Mouse (Mus musculus) forebrain, embryonic 12.5 days (tissue): Measurements from ENCODE around the gene Bcl2l11. TPM values are rescaled to one million over a fixed set of nuclear protein-coding genes. Genes with fewer than 3 reads are reported as not detected.
A peak's percentile ranks its signal among the peaks of the same experiment; 100 is the strongest.

Experiments used
- ATAC-seq: fragments of 200-750 bp; cut with Nextera tagmentation; 2 replicates; pipeline ENCODE4 v1.8.0; 2017; ENCODE audit warnings: moderate TSS enrichment; ENCODE audit not compliant: low FRiP score
- H3K27ac ChIP-seq: fragments of 300-500 bp; sonication (generic); 2 replicates; pipeline ENCODE4 v1.5.1; 2016; ENCODE audit warnings: mild to moderate bottlenecking
- H3K27me3 ChIP-seq: fragments of 300-500 bp; sonication (generic); 2 replicates; pipeline ENCODE4 v1.6.1; 2016; ENCODE audit warnings: mild to moderate bottlenecking
- H3K36me3 ChIP-seq: fragments of 300-500 bp; sonication (generic); replicated peaks from 2 replicates; pipeline ENCODE4 v1.6.1; 2016; ENCODE audit warnings: mild to moderate bottlenecking
- H3K4me1 ChIP-seq: fragments of 300-500 bp; sonication (generic); 2 replicates; pipeline ENCODE4 v1.6.1; 2016
- H3K4me2 ChIP-seq: fragments of 300-500 bp; sonication (generic); 2 replicates; pipeline ENCODE4 v1.6.1; 2016; ENCODE audit warnings: mild to moderate bottlenecking, moderate library complexity
- H3K4me3 ChIP-seq: fragments of 300-500 bp; sonication (generic); replicated peaks from 2 replicates; pipeline ENCODE4 v1.5.1; 2016; ENCODE audit warnings: mild to moderate bottlenecking
- H3K9ac ChIP-seq: fragments of 300-500 bp; sonication (generic); 2 replicates; pipeline ENCODE4 v1.6.1; 2016; ENCODE audit warnings: mild to moderate bottlenecking
- H3K9me3 ChIP-seq: fragments of 300-500 bp; sonication (generic); 2 replicates; pipeline ENCODE4 v1.6.1; 2016
- WGBS: fragments of 180-500 bp; shearing (Covaris S2); methylation state at CpG from one replicate; pipeline ENCODE4 v1.1.7; 2016; 5-methylcytosine and 5-hydroxymethylcytosine counted together
- polyA plus RNA-seq: library from polyadenylated mRNA; unstranded; fragments of >200 nt; fragmentation: Nextera tagmentation; extraction: Ambion mirVana; gene quantifications from 2 replicates; pipeline ENCODE4 v1.2.1, GENCODE M21; 2016

The Bcl2l11 gene
- polyA plus RNA-seq: 18.8 and 19.6 TPM in 2 replicates

- Histone ChIP-seq H3K9ac (peak within 1 kb of the TSS; percentile 74), H3K36me3 (peaks cover 4% of the 10 kb centered on the region; the same call in 1 of the 2 replicates), H3K4me2 (peak within 1 kb of the TSS; percentile 98), H3K4me1 (peaks cover 48% of the 10 kb centered on the region), H3K27me3 (peaks cover 46% of the 10 kb centered on the region), H3K4me3 (peak within 1 kb of the TSS; percentile 74), H3K27ac (peak within 1 kb of the TSS; percentile 86), H3K9me3 (no peaks in the 10 kb centered on the region)
- peak; percentile 84 for ATAC-seq
- under 1% methylated on average over 72 of the region's 76 CpGs for WGBS
Observed at GRCm38 (mm10) chr2:128125635-128126470, at the start of gene Bcl2l11. Gene Bcl2l11, plus strand, starts transcription at chr2:128126038.

DNA sequence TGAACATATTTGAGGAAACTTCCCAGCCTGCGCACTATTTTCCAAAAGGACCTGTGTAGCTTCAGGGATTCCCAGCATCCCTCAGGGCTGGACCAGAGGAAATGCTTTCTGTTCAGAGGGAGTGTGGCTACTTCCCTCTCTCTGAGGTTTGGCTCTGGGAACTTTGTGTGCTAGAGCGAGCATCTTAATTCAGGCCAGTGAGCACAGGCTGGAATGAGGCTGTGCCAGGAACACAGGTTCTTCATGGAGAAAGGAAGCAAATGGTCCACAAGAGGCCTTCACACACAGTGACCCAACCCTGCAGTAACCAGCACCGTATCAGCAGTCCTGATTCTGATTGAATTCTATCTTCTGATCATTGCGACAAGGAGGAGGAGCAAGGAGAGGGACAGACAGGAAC is 48.9 kb upstream of the Bcl2l11 start:
- Histone ChIP-seq H3K36me3 (no peaks in the 10 kb centered on the region), H3K4me1 (no peaks in the 10 kb centered on the region), H3K4me3 (no peak overlapping the region), H3K9ac (no peak overlapping the region), H3K27me3 (peaks cover 5% of the 10 kb centered on the region; the same call in 1 of the 2 replicates), H3K4me2 (no peak overlapping the region), H3K27ac (no peak overlapping the region), H3K9me3 (no peaks in the 10 kb centered on the region)
- ATAC-seq: no peak
- 78% methylated on average over 4 of the region's 4 CpGs for WGBS

GRCm38 (mm10) chr2:128078859-128079258 is 47.0 kb upstream of the Bcl2l11 start:
- Histone ChIP-seq H3K4me2 (no peak overlapping the region), H3K4me1 (no peaks in the 10 kb centered on the region), H3K36me3 (no peaks in the 10 kb centered on the region), H3K9me3 (no peaks in the 10 kb centered on the region), H3K27ac (no peak overlapping the region), H3K27me3 (peaks cover 5% of the 10 kb centered on the region; the same call in 1 of the 2 replicates), H3K9ac (no peak overlapping the region), H3K4me3 (no peak overlapping the region)
- ATAC-seq: no peak
- 48% methylated on average over 5 of the region's 5 CpGs for WGBS

DNA sequence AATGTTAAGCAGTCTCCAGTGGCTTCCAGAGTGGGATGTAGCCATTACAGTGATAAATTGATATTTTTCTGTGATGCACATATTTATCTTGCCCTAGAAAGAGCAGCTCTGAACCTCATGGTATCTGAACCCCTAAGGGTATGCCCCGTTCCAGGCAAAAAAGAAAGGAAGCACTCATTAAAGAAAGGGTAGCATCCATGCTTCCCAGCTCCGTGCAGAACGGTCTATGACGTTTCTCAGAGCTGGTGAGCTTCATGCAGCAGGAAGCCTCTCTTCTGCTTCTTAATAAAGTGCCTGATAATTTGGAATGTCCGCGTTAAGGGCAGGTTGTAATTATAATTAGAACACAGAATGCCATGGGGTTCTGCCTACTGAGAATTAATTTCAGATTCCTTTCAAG is 46.5 kb upstream of the Bcl2l11 start:
- no peak for ATAC-seq

DNA sequence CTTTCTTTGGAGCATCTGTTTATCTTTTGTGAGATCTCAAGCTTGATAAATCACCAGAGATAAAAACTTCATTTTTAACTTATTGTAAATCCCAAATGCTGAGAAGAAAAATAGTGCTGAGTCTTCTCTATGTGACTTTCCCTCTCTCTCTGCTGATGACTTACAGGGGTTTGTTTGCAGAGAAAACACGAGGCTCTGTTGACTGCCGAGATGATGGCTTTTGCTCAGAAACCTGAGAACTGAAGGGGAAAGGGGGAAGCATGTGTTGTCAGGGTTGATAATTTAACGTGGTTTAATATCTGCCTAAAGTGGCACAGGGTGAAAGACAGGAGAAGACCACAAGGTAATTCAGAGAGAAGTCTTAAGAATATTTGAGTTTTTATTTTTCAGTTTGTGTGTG is 42.0 kb upstream of the Bcl2l11 start:
- Histone ChIP-seq H3K4me3 (no peak overlapping the region), H3K27ac (no peak overlapping the region), H3K4me1 (no peaks in the 10 kb centered on the region), H3K36me3 (no peaks in the 10 kb centered on the region), H3K27me3 (peaks cover 2% of the 10 kb centered on the region; the same call in 1 of the 2 replicates), H3K9ac (no peak overlapping the region), H3K4me2 (no peak overlapping the region), H3K9me3 (no peaks in the 10 kb centered on the region)
- no peak for ATAC-seq
- 55% methylated on average over 3 of the region's 3 CpGs for WGBS

More for the DNA sequence above, 46.5 kb upstream of the Bcl2l11 start:
- no peaks in the 10 kb centered on the region for H3K4me1 ChIP-seq
- no peak overlapping the region for H3K9ac ChIP-seq
- WGBS: 51% methylated on average over 6 of the region's 6 CpGs
- H3K4me3 ChIP-seq: no peak overlapping the region
- H3K9me3 ChIP-seq: no peaks in the 10 kb centered on the region
- H3K4me2 ChIP-seq: no peak overlapping the region
- peaks cover 5% of the 10 kb centered on the region; the same call in 1 of the 2 replicates for H3K27me3 ChIP-seq
- H3K27ac ChIP-seq: no peak overlapping the region
- H3K36me3 ChIP-seq: no peaks in the 10 kb centered on the region

GRCm38 (mm10) chr2:128084607-128085006 is 41.2 kb upstream of the Bcl2l11 start:
- WGBS: 93% methylated on average over 5 of the region's 5 CpGs
- H3K36me3 ChIP-seq: no peaks in the 10 kb centered on the region
- no peak overlapping the region for H3K4me3 ChIP-seq
- H3K9me3 ChIP-seq: no peaks in the 10 kb centered on the region
- no peak for ATAC-seq
- no peak overlapping the region for H3K27ac ChIP-seq
- H3K4me1 ChIP-seq: no peaks in the 10 kb centered on the region
- no peak overlapping the region for H3K4me2 ChIP-seq
- no peak overlapping the region for H3K9ac ChIP-seq
- H3K27me3 ChIP-seq: no peaks in the 10 kb centered on the region

DNA sequence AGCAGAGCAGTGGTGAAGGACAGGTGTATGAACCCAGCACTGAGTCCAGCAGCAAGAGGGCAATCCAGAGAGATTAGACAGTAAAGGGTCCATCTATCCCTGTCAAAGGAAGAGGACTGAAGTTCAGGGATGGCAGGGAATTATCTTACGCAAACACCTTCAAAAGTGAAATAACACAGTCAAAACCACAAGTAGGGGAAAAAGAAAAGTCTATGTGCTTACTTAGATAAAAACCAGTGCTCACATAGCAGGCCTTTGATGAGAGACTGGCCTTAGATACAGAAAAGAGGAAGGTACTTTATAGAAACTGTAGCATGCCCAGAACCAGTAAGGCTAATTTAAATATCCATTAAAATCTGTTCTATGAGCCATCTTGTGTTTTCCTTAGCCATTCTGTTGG is 40.4 kb upstream of the Bcl2l11 start:
- WGBS: 93% methylated on average over 1 of the region's 1 CpGs
- no peaks in the 10 kb centered on the region for H3K9me3 ChIP-seq
- H3K4me1 ChIP-seq: no peaks in the 10 kb centered on the region
- no peak overlapping the region for H3K4me3 ChIP-seq
- ATAC-seq: no peak
- no peaks in the 10 kb centered on the region for H3K27me3 ChIP-seq
- H3K4me2 ChIP-seq: no peak overlapping the region
- H3K36me3 ChIP-seq: no peaks in the 10 kb centered on the region
- H3K27ac ChIP-seq: no peak overlapping the region
- H3K9ac ChIP-seq: no peak overlapping the region

DNA sequence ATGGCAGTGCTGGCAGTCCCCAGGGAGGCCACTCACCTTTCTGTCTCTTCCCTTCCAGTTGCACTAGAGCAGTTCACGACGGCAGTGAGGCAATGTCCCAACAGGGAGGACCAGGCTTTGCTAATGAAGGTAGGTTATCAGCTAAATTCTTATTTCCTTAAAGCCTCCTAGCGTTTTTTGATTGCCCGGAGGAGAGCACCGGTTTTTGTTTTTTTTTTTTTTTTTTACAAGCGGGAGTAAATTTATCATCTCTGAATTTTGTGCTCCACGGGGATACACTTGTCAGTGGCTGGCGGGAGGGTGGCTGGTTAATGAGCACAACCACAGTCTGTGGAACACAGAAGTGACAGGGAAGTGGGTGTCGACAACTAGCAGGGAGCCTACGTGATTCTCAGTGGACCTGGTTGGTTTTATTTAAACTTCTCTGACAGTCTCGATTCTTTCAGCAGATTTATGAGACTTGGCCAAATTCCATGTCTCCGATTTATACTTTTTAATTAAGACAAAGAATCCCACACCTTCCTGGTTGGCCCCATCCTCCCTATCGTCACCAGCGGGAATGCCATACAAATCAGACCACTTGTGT is 39.4 kb upstream of the Bcl2l11 start:
- WGBS: 83% methylated on average over 14 of the region's 14 CpGs
- no peak for ATAC-seq
- Histone ChIP-seq H3K36me3 (no peaks in the 10 kb centered on the region), H3K4me2 (no peak overlapping the region), H3K4me3 (no peak overlapping the region), H3K27me3 (no peaks in the 10 kb centered on the region), H3K4me1 (peaks cover 1% of the 10 kb centered on the region), H3K9me3 (no peaks in the 10 kb centered on the region), H3K27ac (no peak overlapping the region), H3K9ac (no peak overlapping the region)

DNA sequence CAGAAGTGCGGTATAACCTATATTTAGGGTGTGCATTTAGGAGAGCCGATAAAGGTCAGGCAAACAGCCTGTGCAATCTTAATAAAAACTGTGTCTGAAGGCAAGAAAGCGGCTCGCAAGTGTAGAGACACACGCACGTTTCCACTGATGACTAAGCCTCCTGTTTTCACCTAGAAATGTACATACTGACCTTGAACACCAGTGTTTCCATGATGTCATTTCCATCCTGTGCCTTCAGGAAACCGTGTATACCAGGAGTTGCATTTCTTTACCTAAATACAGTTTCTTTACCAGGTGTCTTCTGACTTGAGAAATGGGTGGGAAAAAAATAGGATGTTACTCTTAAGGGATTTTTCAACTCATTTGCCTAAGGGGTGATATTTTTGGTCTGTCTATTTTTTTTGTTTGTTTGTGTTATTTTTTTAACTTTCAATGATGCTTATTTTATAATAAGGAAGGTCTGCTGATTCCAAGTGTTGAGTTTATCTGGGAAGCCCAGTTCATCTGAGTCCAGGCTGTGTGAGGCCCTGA is 38.8 kb upstream of the Bcl2l11 start:
- Histone ChIP-seq H3K4me2 (no peak overlapping the region), H3K9ac (no peak overlapping the region), H3K27ac (no peak overlapping the region), H3K4me3 (no peak overlapping the region), H3K27me3 (no peaks in the 10 kb centered on the region), H3K4me1 (peaks cover 8% of the 10 kb centered on the region), H3K9me3 (no peaks in the 10 kb centered on the region), H3K36me3 (no peaks in the 10 kb centered on the region)
- no peak for ATAC-seq
- 89% methylated on average over 7 of the region's 7 CpGs for WGBS

DNA sequence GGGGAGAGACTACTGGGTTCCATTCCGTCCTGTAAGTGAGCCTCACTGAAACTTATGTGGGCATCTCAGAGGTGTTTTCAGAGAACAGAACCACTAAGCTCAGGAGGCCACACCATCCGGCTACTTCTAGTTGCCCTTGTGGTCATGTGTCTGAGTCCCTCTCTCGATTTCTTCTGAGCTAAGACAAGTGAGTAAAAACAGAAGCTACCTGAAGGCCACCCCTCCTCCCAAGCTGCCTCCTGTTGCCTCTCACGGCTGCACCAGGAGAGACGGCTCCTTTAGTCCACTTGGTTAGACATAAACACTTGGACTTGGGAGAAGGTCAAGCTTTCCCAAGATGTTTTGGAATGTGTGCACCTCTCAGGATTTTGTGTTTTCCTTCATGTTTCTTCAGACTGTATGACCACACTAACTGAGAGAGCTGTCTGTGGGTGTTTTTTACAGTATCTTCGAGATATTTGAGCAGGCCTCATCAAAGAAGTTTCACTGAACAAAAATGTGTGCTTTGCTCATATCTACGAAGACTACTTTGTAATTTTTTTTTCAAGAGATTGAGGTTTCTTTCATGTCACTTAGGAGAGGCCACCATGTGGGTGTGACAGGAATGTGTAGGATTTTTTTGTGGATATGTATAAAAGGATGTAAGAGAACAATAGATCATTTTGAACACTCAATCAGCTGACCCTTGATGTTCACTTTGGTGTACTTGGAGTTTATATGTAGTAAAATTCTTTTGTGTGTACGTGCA is 37.9 kb upstream of the Bcl2l11 start:
- Histone ChIP-seq H3K4me2 (no peak overlapping the region), H3K4me3 (no peak overlapping the region), H3K4me1 (peaks cover 14% of the 10 kb centered on the region), H3K36me3 (no peaks in the 10 kb centered on the region), H3K27ac (no peak overlapping the region), H3K9me3 (no peaks in the 10 kb centered on the region), H3K9ac (no peak overlapping the region), H3K27me3 (no peaks in the 10 kb centered on the region)
- ATAC-seq: no peak
- 87% methylated on average over 8 of the region's 8 CpGs for WGBS

- Histone ChIP-seq H3K4me3 (no peak overlapping the region), H3K4me1 (peaks cover 14% of the 10 kb centered on the region), H3K9me3 (no peaks in the 10 kb centered on the region), H3K36me3 (no peaks in the 10 kb centered on the region), H3K4me2 (no peak overlapping the region), H3K27me3 (no peaks in the 10 kb centered on the region), H3K9ac (no peak overlapping the region), H3K27ac (no peak overlapping the region)
- no peak for ATAC-seq
- 92% methylated on average over 6 of the region's 6 CpGs for WGBS
Observed at GRCm38 (mm10) chr2:128090283-128090885, 35.5 kb upstream of the Bcl2l11 start.
